Mouse (Mus musculus) myocyte (in vitro differentiated cells): ENCODE data around the gene Actn2.

Source experiments
- CEBPB ChIP-seq: IDR thresholded peaks from 2 replicates; pipeline ENCODE4 v1.6.1; 2011; ENCODE audit warnings: mild to moderate bottlenecking, moderate library complexity; ENCODE audit not compliant: poor library complexity, insufficient read depth, severe bottlenecking
- E2F4 ChIP-seq: IDR thresholded peaks from one replicate; pipeline ENCODE4 v1.6.1; 2011; ENCODE audit warnings: mild to moderate bottlenecking, control low read depth, moderate library complexity; ENCODE audit not compliant: insufficient read depth
- MAX ChIP-seq: IDR thresholded peaks from one replicate; pipeline ENCODE4 v1.6.1; 2011; ENCODE audit warnings: low read depth, mild to moderate bottlenecking, control low read depth
- MYOD1 ChIP-seq, 3 experiments: IDR thresholded peaks; one replicate each; pipeline ENCODE4 v1.6.1; 2011; ENCODE audit warnings: control low read depth in 2 of 3, low read depth in 2 of 3, mild to moderate bottlenecking in 2 of 3, moderate library complexity in 1 of 3; ENCODE audit not compliant: insufficient read length in 2 of 3, control insufficient read depth in 1 of 3
- MYOG ChIP-seq, 3 experiments: IDR thresholded peaks; one replicate each; pipeline ENCODE4 v1.6.1; 2011; ENCODE audit warnings: control low read depth in 2 of 3, low read depth in 2 of 3, mild to moderate bottlenecking in 2 of 3; ENCODE audit not compliant: insufficient read length in 2 of 3, control insufficient read depth in 1 of 3, insufficient read depth in 1 of 3
- POLR2A ChIP-seq: IDR thresholded peaks from one replicate; pipeline ENCODE4 v1.6.1; 2011; ENCODE audit warnings: low read depth, mild to moderate bottlenecking, control low read depth, moderate library complexity; ENCODE audit not compliant: insufficient read length
- POLR2AphosphoS2 ChIP-seq: IDR thresholded peaks from one replicate; pipeline ENCODE4 v1.6.1; 2011; ENCODE audit warnings: low read depth, control low read depth; ENCODE audit not compliant: insufficient read length
- SRF ChIP-seq: IDR thresholded peaks from one replicate; pipeline ENCODE4 v1.6.1; 2011; ENCODE audit warnings: low read depth; ENCODE audit not compliant: control insufficient read depth, insufficient read length
- TCF12 ChIP-seq: IDR thresholded peaks from one replicate; pipeline ENCODE4 v1.6.1; 2011; ENCODE audit warnings: mild to moderate bottlenecking, control low read depth; ENCODE audit not compliant: poor library complexity, insufficient read depth, severe bottlenecking
- TCF3 ChIP-seq: IDR thresholded peaks from one replicate; pipeline ENCODE4 v1.6.1; 2011; ENCODE audit warnings: low read depth, control low read depth; ENCODE audit not compliant: insufficient read length
- USF1 ChIP-seq: IDR thresholded peaks from one replicate; pipeline ENCODE4 v1.6.1; 2011; ENCODE audit warnings: low read depth, mild to moderate bottlenecking, control low read depth, moderate library complexity

- no peak for TF ChIP-seq MAX
- TF ChIP-seq POLR2A = no peak
- no peak for TF ChIP-seq E2F4
- TF ChIP-seq USF1 = no peak
- TF ChIP-seq POLR2AphosphoS2 = no peak
- TF ChIP-seq TCF3 = no peak
- no peak for TF ChIP-seq CEBPB
- TF ChIP-seq MYOD1 (IDR thresholded peaks at IDR 0.05; ENCODE audit: control insufficient read depth in 1 of 3, insufficient read length in 2 of 3, low read depth in 2 of 3) = no peak
- TF ChIP-seq MYOG (IDR thresholded peaks at IDR 0.05; ENCODE audit: control insufficient read depth in 1 of 3, insufficient read depth in 1 of 3, insufficient read length in 2 of 3, low read depth in 2 of 3) = no peak
- no peak for TF ChIP-seq TCF12
- no peak for TF ChIP-seq SRF
These were observed 96.6 kb downstream of the Actn2 start for GRCm38 (mm10) chr13:12243991-12244390.
